Mouse (Mus musculus) hindbrain, embryonic 14.5 days (tissue): Measurements from ENCODE around the gene Gnb5. TPM values are rescaled to one million over a fixed set of nuclear protein-coding genes. Genes with fewer than 3 reads are reported as not detected.

Source experiments
- ATAC-seq: fragments of 200-750 bp; cut with Nextera tagmentation; 2 replicates; pipeline ENCODE4 v1.8.0; 2017; ENCODE audit warnings: moderate number of reproducible peaks, mild to moderate bottlenecking, moderate TSS enrichment, moderate library complexity; ENCODE audit not compliant: low FRiP score
- DNase-seq: peaks from one replicate; pipeline ENCODE4 v3.0.0-alpha.2; 2015; ENCODE audit warnings: low spot score
- H3K27ac ChIP-seq: fragments of 300-500 bp; sonication (generic); 2 replicates; pipeline ENCODE4 v1.5.1; 2014; ENCODE audit warnings: mild to moderate bottlenecking, moderate library complexity
- H3K27me3 ChIP-seq: fragments of 300-500 bp; sonication (generic); 2 replicates; pipeline ENCODE4 v1.6.1; 2014; ENCODE audit warnings: mild to moderate bottlenecking, low read length, mixed read lengths; ENCODE audit not compliant: control insufficient read depth, insufficient read depth
- H3K36me3 ChIP-seq: fragments of 300-500 bp; sonication (generic); replicated peaks from 2 replicates; pipeline ENCODE4 v1.6.1; 2014; ENCODE audit not compliant: control insufficient read depth, insufficient read depth
- H3K4me1 ChIP-seq: fragments of 300-500 bp; sonication (generic); replicated peaks from 2 replicates; pipeline ENCODE4 v1.6.1; 2014; ENCODE audit warnings: antibody characterized with exemption, low read length, mixed read lengths; ENCODE audit not compliant: control insufficient read depth, insufficient read depth
- H3K4me2 ChIP-seq: fragments of 300-500 bp; sonication (generic); replicated peaks from 2 replicates; pipeline ENCODE4 v1.6.1; 2014; ENCODE audit warnings: mild to moderate bottlenecking, moderate library complexity
- H3K4me3 ChIP-seq: fragments of 300-500 bp; sonication (generic); replicated peaks from 2 replicates; pipeline ENCODE4 v1.5.1; 2014; ENCODE audit warnings: mild to moderate bottlenecking, low read length
- H3K9ac ChIP-seq: fragments of 300-500 bp; sonication (generic); 2 replicates; pipeline ENCODE4 v1.6.1; 2014
- H3K9me3 ChIP-seq: fragments of 300-500 bp; sonication (generic); 2 replicates; pipeline ENCODE4 v1.6.1; 2016; ENCODE audit warnings: low read length; ENCODE audit not compliant: control insufficient read depth
- WGBS: fragments of 180-500 bp; shearing (Covaris S2); extraction: QIAGEN DNeasy Blood & Tissue Kit; methylation state at CpG from one replicate; pipeline ENCODE4 v1.1.7; 2014; 5-methylcytosine and 5-hydroxymethylcytosine counted together
- polyA plus RNA-seq: library from polyadenylated mRNA; unstranded; fragments of >200 nt; fragmentation: Nextera tagmentation; extraction: Ambion mirVana; gene quantifications from 2 replicates; pipeline ENCODE4 v1.2.1, GENCODE M21; 2014

The Gnb5 gene
- polyA plus RNA-seq, 1 experiment from 2014 or later, result 89.7 TPM

DNA sequence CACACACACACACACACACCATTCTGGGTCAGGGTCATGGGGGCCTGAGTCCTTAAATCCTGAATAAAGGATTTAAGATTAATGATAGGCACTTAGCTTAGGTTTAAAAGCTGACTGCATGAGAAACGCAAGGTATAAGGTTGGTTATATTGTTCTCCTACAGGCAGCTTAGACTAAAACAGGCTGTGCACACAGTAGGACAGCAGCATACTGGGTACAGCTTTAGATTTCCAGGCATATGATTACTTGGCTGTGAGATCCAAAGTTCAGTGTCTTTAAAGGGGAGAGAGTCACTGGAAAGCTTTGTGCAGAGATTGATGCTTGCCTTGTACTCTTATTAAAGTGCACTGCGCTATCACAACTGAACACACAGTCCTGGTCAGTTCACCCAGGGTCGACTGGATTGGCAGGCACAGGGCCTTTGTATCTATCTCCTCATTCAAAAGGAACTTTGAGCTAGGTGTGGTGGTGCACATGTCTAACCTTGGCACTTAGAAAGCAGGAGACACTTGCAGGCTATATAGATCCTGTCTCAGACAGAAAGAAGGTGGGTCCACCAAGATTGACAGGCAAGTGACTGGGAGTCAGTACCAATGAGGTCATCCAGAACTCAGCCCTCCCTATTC lies 78.4 kb downstream of the Gnb5 start:
- WGBS, result 82% methylated on average over 3 of the region's 3 CpGs
- no peak overlapping the region for H3K9ac ChIP-seq
- no peaks in the 10 kb centered on the region for H3K9me3 ChIP-seq
- H3K4me1 ChIP-seq, result no peaks in the 10 kb centered on the region
- H3K27ac ChIP-seq, result no peak overlapping the region
- no peak overlapping the region for H3K4me2 ChIP-seq
- DNase-seq (no peak), ATAC-seq (no peak)
- H3K27me3 ChIP-seq, result no peaks in the 10 kb centered on the region
- H3K4me3 ChIP-seq, result no peak overlapping the region
- H3K36me3 ChIP-seq, result peaks cover 38% of the 10 kb centered on the region

DNA sequence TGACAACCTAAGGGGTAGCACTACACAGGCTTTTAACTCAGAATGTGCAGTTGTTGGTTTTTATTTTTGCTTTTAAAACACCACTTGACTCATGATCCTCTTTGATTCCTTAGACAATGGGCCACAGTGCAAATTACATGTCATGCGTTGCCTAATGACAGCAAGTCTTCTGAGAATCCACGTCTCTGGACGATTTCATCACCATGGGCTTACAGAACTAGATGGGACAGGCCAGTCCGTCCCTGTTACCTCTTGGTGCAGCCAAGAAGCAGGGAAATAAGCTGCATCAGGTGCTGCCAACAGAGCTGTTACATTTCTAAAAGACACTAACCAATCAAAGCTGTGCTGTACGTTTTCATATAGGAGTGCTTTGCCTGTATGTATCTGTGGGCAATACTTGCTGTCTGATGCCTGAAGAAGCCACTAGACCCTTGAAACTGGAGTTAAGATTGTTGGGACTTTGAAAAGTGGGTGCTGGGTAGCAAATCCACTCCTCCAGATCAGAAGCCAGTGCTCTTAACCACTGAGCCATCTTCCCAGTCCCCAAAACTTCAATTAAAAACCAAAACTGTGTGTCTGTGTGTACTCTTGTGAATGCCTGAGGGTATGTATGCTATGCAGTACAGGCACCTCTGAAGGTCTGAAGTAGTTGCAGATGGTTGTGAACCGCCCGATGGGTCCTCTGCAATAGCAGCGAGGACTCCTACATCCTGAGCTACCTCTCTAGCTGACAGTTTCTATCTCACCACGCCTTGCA lies 79.3 kb downstream of the Gnb5 start:
- WGBS, result 83% methylated on average over 9 of the region's 9 CpGs
- H3K27me3 ChIP-seq, result no peaks in the 10 kb centered on the region
- no peak overlapping the region for H3K27ac ChIP-seq
- H3K4me2 ChIP-seq, result no peak overlapping the region
- no peaks in the 10 kb centered on the region for H3K9me3 ChIP-seq
- no peaks in the 10 kb centered on the region for H3K4me1 ChIP-seq
- H3K9ac ChIP-seq, result no peak overlapping the region
- H3K36me3 ChIP-seq, result peaks cover 47% of the 10 kb centered on the region
- DNase-seq (no peak), ATAC-seq (no peak)
- H3K4me3 ChIP-seq, result no peak overlapping the region

DNA sequence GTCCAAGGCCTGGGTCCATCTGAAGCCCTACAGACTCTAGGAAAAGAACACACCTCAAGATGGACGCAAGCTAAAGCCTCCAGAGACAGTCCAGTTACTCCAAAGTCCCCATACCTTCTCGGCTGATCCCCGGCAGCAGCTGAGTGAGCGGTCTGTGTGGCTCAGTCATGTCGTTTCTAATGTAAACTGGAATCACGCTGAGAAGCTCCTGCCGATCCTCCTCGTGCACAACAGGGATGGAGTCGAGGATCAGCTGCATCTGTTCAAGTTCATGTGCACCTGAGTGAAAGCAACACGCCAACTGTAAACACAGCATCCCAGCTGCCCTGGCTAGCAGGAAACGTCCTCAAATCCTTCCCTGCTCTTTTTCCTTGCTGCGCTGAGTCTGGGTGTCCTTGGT lies 87.2 kb downstream of the Gnb5 start:
- Histone ChIP-seq H3K27ac (no peak overlapping the region), H3K36me3 (peaks cover 96% of the 10 kb centered on the region), H3K4me2 (no peak overlapping the region), H3K27me3 (no peaks in the 10 kb centered on the region), H3K4me3 (no peak overlapping the region), H3K9me3 (no peaks in the 10 kb centered on the region), H3K9ac (no peak overlapping the region), H3K4me1 (no peaks in the 10 kb centered on the region)
- 77% methylated on average over 12 of the region's 12 CpGs for WGBS
- no peak for DNase-seq
- no peak for ATAC-seq

Other genes with a start within 250 kb of the Gnb5 start
- gene Myo5a, start 235.3 kb upstream of the Gnb5 start, polyA plus RNA-seq, result 58.1 and 61.5 TPM in 2 replicates
- 0.34 and 0.54 TPM in 2 replicates for gene Myo5c, start 74.3 kb upstream of the Gnb5 start, polyA plus RNA-seq
- not detected in 2 replicates for gene Bcl2l10, start 41.5 kb downstream of the Gnb5 start, polyA plus RNA-seq
- 185 and 192 TPM in 2 replicates for gene Mapk6, start 103.7 kb downstream of the Gnb5 start, polyA plus RNA-seq
- 36.1 and 36.9 TPM in 2 replicates for gene Leo1, start 135.2 kb downstream of the Gnb5 start, polyA plus RNA-seq